Mouse (Mus musculus) lung, postnatal 0 days (tissue): ENCODE results near the gene Serhl.

ENCODE experiments used
- CTCF ChIP-seq: IDR thresholded peaks from 2 replicates; pipeline ENCODE4 v1.5.1; 2016; ENCODE audit warnings: antibody characterized with exemption, mild to moderate bottlenecking
- EP300 ChIP-seq: IDR thresholded peaks from 2 replicates; pipeline ENCODE4 v1.6.1; 2016; ENCODE audit warnings: antibody characterized with exemption, mild to moderate bottlenecking, control low read depth

- TF ChIP-seq CTCF (no peak), EP300 (no peak)
Observed at GRCm38 (mm10) chr15:83055569-83055968, 33.7 kb upstream of the Serhl start.
